Comparison of ENCODE assay signal across 20 mouse cellular contexts in the genomic region with DNA sequence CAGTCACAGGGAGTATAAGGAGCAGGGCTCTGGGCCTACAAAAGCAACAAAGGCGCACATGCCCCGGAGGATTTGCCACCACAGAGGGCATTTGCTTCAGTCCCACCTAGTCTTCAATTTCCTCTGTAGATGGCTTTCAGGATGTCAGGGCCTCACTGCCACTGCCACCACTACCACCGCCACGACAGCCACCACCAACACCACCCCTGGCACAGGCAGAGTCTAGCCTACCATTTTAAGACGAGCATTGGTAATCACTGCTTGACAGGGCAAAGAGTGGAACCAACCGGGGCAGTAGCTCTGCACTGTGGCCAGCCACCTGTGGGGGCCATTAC.
A peak's percentile ranks its signal among the peaks of the same experiment; 100 is the strongest.
DNase-seq lines count a peak whose midpoint lies in the region; ATAC-seq and TF ChIP-seq lines count a peak whose summit lies in the region.
"Had no signal": no experiment of that assay in that cellular context is flagged by ENCODE, and none has a peak within 500 bp of the region (broad histone marks: within the 10 kb centered on the region; RNA-seq: fewer than 3 reads in every experiment).

No protein-coding gene starts in this region.

- H3K4me3 ChIP-seq in heart, adult 2 months: no peak overlapping the region
- no peak overlapping the region for H3K4me3 ChIP-seq in midbrain, embryonic 10.5 days
- H3K4me3 ChIP-seq in midbrain, embryonic 14.5 days (replicated peaks; ENCODE audit: low read depth, low read length): no peak overlapping the region
- no peak overlapping the region for H3K4me3 ChIP-seq in limb, embryonic 15.5 days
- H3K4me3 ChIP-seq: embryonic facial prominence, embryonic 12.5 days; forebrain, embryonic 12.5 days; heart, embryonic 13.5 days; hindbrain, embryonic 15.5 days; kidney, embryonic 15.5 days; left cerebral cortex, adult 2 months; liver, embryonic 15.5 days; lung, embryonic 15.5 days had no signal

- no peak for TF ChIP-seq CTCF in heart, adult 2 months (IDR thresholded peaks at IDR 0.05)

- H3K4me2 ChIP-seq in midbrain, embryonic 14.5 days (ENCODE audit: low read length): no peak overlapping the region
- no peak overlapping the region for H3K4me2 ChIP-seq in limb, embryonic 15.5 days
- H3K4me2 ChIP-seq: embryonic facial prominence, embryonic 12.5 days; forebrain, embryonic 12.5 days; heart, embryonic 13.5 days; hindbrain, embryonic 15.5 days; kidney, embryonic 15.5 days; liver, embryonic 15.5 days; lung, embryonic 15.5 days had no signal

- no peaks in the 10 kb centered on the region for H3K9me3 ChIP-seq in midbrain, embryonic 10.5 days (replicated peaks)
- H3K9me3 ChIP-seq in midbrain, embryonic 14.5 days (ENCODE audit: control insufficient read depth, low read length): no peaks in the 10 kb centered on the region
- no peaks in the 10 kb centered on the region for H3K9me3 ChIP-seq in limb, embryonic 15.5 days
- H3K9me3 ChIP-seq: embryonic facial prominence, embryonic 12.5 days; forebrain, embryonic 12.5 days; heart, embryonic 13.5 days; hindbrain, embryonic 15.5 days; kidney, embryonic 15.5 days; liver, embryonic 15.5 days; lung, embryonic 15.5 days had no signal

- H3K27me3 ChIP-seq in heart, adult 2 months (ENCODE audit: control insufficient read depth, insufficient read depth, low read length): no peaks in the 10 kb centered on the region
- H3K27me3 ChIP-seq in midbrain, embryonic 10.5 days (ENCODE audit: low read depth, poor library complexity, severe bottlenecking): no peaks in the 10 kb centered on the region
- no peaks in the 10 kb centered on the region for H3K27me3 ChIP-seq in midbrain, embryonic 14.5 days (ENCODE audit: control insufficient read depth, insufficient read depth, low read length)
- H3K27me3 ChIP-seq in limb, embryonic 15.5 days: peaks cover 11% of the 10 kb centered on the region; the same call in 1 of the 2 replicates
- H3K27me3 ChIP-seq: CH12.LX; hindbrain, embryonic 15.5 days; liver, embryonic 15.5 days had no signal

- H3K36me3 ChIP-seq in heart, adult 2 months (ENCODE audit: control insufficient read depth, insufficient read depth, low read length): no peaks in the 10 kb centered on the region
- no peaks in the 10 kb centered on the region for H3K36me3 ChIP-seq in midbrain, embryonic 10.5 days
- no peaks in the 10 kb centered on the region for H3K36me3 ChIP-seq in midbrain, embryonic 14.5 days (ENCODE audit: control insufficient read depth, insufficient read depth, low read length)
- no peaks in the 10 kb centered on the region for H3K36me3 ChIP-seq in limb, embryonic 15.5 days
- H3K36me3 ChIP-seq: embryonic facial prominence, embryonic 12.5 days; forebrain, embryonic 12.5 days; heart, embryonic 13.5 days; hindbrain, embryonic 15.5 days; kidney, embryonic 15.5 days; liver, embryonic 15.5 days; lung, embryonic 15.5 days had no signal

- no peaks in the 10 kb centered on the region for H3K79me2 ChIP-seq in heart, adult 2 months (replicated peaks; ENCODE audit: control insufficient read depth, insufficient read depth, low read length)

- DNase-seq in heart, adult 2 months: no peak
- no peak for DNase-seq in heart, postnatal 25 days (ENCODE audit: low spot score)
- no peak for DNase-seq in midbrain, embryonic 10.5 days (ENCODE audit: low spot score)
- DNase-seq in midbrain, embryonic 14.5 days: no peak
- no peak for DNase-seq in right cerebral cortex, adult 2 months (ENCODE audit: low spot score in 2 of 2)
- DNase-seq in c-Kit-positive CD71-positive TER-119-positive erythroid progenitor cells, embryonic 14.5 days (ENCODE audit: low spot score): no peak
- DNase-seq: cerebellum, adult 11 months; liver; lung, postnatal 36 days; thymus, postnatal 36 days had no signal

- no peak overlapping the region for H3K9ac ChIP-seq in heart, adult 2 months (ENCODE audit: low read depth, low read length)
- H3K9ac ChIP-seq in midbrain, embryonic 14.5 days (replicated peaks; ENCODE audit: low read length): no peak overlapping the region
- H3K9ac ChIP-seq in limb, embryonic 15.5 days: no peak overlapping the region
- H3K9ac ChIP-seq: embryonic facial prominence, embryonic 12.5 days; forebrain, embryonic 12.5 days; heart, embryonic 13.5 days; hindbrain, embryonic 15.5 days; kidney, embryonic 15.5 days; liver, embryonic 15.5 days; lung, embryonic 15.5 days had no signal

- H3K27ac ChIP-seq in heart, adult 2 months: peak overlapping the region; percentile 26
- H3K27ac ChIP-seq in midbrain, embryonic 10.5 days (replicated peaks): peak overlapping the region; percentile 57
- H3K27ac ChIP-seq in midbrain, embryonic 14.5 days (replicated peaks; ENCODE audit: low read depth, low read length): no peak overlapping the region
- no peak overlapping the region for H3K27ac ChIP-seq in limb, embryonic 15.5 days
- H3K27ac ChIP-seq: embryonic facial prominence, embryonic 12.5 days; forebrain, embryonic 12.5 days; heart, embryonic 13.5 days; hindbrain, embryonic 15.5 days; left cerebral cortex, adult 2 months; liver, embryonic 15.5 days; lung, embryonic 15.5 days had no signal

- 93% methylated on average over 6 of the region's 6 CpGs for WGBS in heart, adult 2 months
- 89% methylated on average over 6 of the region's 6 CpGs for WGBS in midbrain, embryonic 10.5 days
- 97% methylated on average over 6 of the region's 6 CpGs for WGBS in midbrain, embryonic 14.5 days
- 73% methylated on average over 6 of the region's 6 CpGs for WGBS in limb, embryonic 15.5 days

- ATAC-seq in midbrain, embryonic 14.5 days (ENCODE audit: low FRiP score, low TSS enrichment): no peak
- peak; percentile 31; the same call in 1 of the 2 replicates for ATAC-seq in limb, embryonic 15.5 days (ENCODE audit: insufficient number of reproducible peaks, low FRiP score, low TSS enrichment, low read depth)

- TF ChIP-seq EP300 in heart, adult 2 months (IDR thresholded peaks at IDR 0.05; ENCODE audit: insufficient read depth, low read depth, low read length): no peak

- TF ChIP-seq POLR2A in heart, adult 2 months (IDR thresholded peaks at IDR 0.05; ENCODE audit: insufficient read depth, low read depth, low read length): no peak

- peaks cover 10% of the 10 kb centered on the region for H3K4me1 ChIP-seq in heart, adult 2 months (ENCODE audit: control insufficient read depth, insufficient read depth, low read length)
- peaks cover 52% of the 10 kb centered on the region for H3K4me1 ChIP-seq in midbrain, embryonic 10.5 days
- H3K4me1 ChIP-seq in midbrain, embryonic 14.5 days (ENCODE audit: control insufficient read depth, insufficient read depth, low read length): no peaks in the 10 kb centered on the region
- peaks cover 57% of the 10 kb centered on the region for H3K4me1 ChIP-seq in limb, embryonic 15.5 days

- intact Hi-C loops in heart, adult 2 months (cut with DNase I): loop anchor here (5.0 kb wide), 2 partner anchors 38 to 48 kb away; no protein-coding TSS in a partner anchor
- intact Hi-C loops in heart, postnatal 25 days (cut with DNase I): loop anchor here (5.0 kb wide), 1 partner anchor 133 kb away; the partner anchor contains the start of gene Zfp703

Comparison
In these comparisons a context has a peak if more than half of its experiments do, and no peak if none do; other contexts are left out.
1. H3K27ac ChIP-seq: peak in heart, adult 2 months (single experiment) and midbrain, embryonic 10.5 days (single experiment); none in midbrain, embryonic 14.5 days (single experiment) and limb, embryonic 15.5 days (single experiment).